Mouse (Mus musculus) cortical plate, adult 2 months (tissue): ENCODE results near the gene Vcam1.
A peak's percentile ranks its signal among the peaks of the same experiment; 100 is the strongest.

ENCODE experiments used
- CTCF ChIP-seq: fragments of 200-500 bp; IDR thresholded peaks from 2 replicates; pipeline ENCODE4 v1.5.1; 2011; ENCODE audit warnings: mild to moderate bottlenecking, control low read depth, low read length; ENCODE audit not compliant: insufficient read depth; ENCODE audit errors: extremely low read depth
- POLR2A ChIP-seq: fragments of 200-500 bp; IDR thresholded peaks from 2 replicates; pipeline ENCODE4 v1.6.1; 2011; ENCODE audit warnings: mild to moderate bottlenecking, low read length, control low read depth; ENCODE audit not compliant: insufficient read depth; ENCODE audit errors: extremely low read depth

DNA sequence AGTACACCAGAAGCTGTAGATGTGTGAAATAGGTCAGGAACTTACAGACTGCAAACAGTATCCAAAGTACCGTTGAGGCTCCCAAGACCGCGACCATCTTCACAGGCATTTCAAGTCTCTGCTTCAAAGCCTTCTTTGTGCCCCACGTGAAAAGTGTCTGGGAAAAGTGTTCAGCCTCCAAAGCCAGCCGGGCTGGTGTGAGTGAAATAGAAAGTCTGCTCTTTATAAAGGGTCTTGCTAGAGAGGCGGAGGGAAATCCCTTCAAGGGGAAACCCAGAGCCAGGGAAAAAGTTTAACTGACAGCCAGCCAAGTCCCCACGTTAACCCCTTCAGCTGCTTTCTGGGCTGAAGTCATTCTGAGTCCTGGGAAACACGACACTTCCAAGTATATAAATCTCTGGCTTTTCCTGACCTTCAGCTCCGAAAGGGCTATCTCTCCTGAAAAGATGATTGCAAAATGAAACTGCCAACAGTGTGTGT is at the start of gene Vcam1:
- TF ChIP-seq CTCF, result no peak
- 0 out of 2 replicates have a peak, but pooled peaks have one; percentile 28 for TF ChIP-seq POLR2A
